Mouse (Mus musculus) CH12.LX (cell line): ENCODE data around the gene Cyp2f2. TPM values are rescaled to one million over a fixed set of nuclear protein-coding genes. Genes with fewer than 3 reads are reported as not detected.
A peak's percentile ranks its signal among the peaks of the same experiment; 100 is the strongest.

Source experiments
- DNase-seq: peaks from one replicate; pipeline ENCODE4 v3.0.0-alpha.2; 2013; ENCODE audit errors: extremely low read depth
- H3K27ac ChIP-seq: 2 replicates; pipeline ENCODE4 v1.5.1; 2012; ENCODE audit warnings: low read depth, mild to moderate bottlenecking, control low read depth, moderate library complexity; ENCODE audit not compliant: insufficient read depth
- H3K27me3 ChIP-seq: replicated peaks from 2 replicates; pipeline ENCODE3; 2012; ENCODE audit warnings: inconsistent platforms
- H3K36me3 ChIP-seq, 2 experiments: replicated peaks in 1 of 2; 2 replicates each; pipeline versions ENCODE3 to v1.6.1; 2012; ENCODE audit warnings: inconsistent platforms in 1 of 2, low read length in 1 of 2, mild to moderate bottlenecking in 1 of 2, mixed read lengths in 1 of 2, moderate library complexity in 1 of 2; ENCODE audit not compliant: control insufficient read depth in 1 of 2, insufficient read depth in 1 of 2
- H3K4me1 ChIP-seq, 2 experiments: 2 replicates each; pipeline ENCODE4 v1.6.1; 2012; ENCODE audit warnings: inconsistent platforms in 1 of 2, moderate library complexity in 1 of 2; ENCODE audit not compliant: insufficient read depth in 2 of 2, control insufficient read depth in 1 of 2
- H3K4me2 ChIP-seq: 2 replicates; pipeline ENCODE4 v1.6.1; 2012; ENCODE audit warnings: low read depth, mild to moderate bottlenecking, control low read depth; ENCODE audit not compliant: poor library complexity, insufficient read depth, severe bottlenecking
- H3K4me3 ChIP-seq, 3 experiments: fragments of 150-350 bp in 1 of 3; sonication (generic) in 1 of 3; replicated peaks in 1 of 3; 2 replicates each; pipeline versions ENCODE3 to v1.5.1; 2011 to 2012; ENCODE audit warnings: low read depth in 2 of 3, low read length in 2 of 3, mild to moderate bottlenecking in 2 of 3, moderate library complexity in 2 of 3, control low read depth in 1 of 3, improper control_type of control experiment in 1 of 3, inconsistent platforms in 1 of 3, mixed read lengths in 1 of 3; ENCODE audit not compliant: poor library complexity in 1 of 3
- H3K79me2 ChIP-seq: replicated peaks from 2 replicates; pipeline ENCODE4 v1.6.1; 2012; ENCODE audit warnings: mild to moderate bottlenecking, moderate library complexity; ENCODE audit not compliant: control insufficient read depth, poor library complexity, insufficient read depth, severe bottlenecking; ENCODE audit errors: extremely low read depth
- H3K9ac ChIP-seq: 2 replicates; pipeline ENCODE4 v1.6.1; 2012; ENCODE audit warnings: low read depth, mild to moderate bottlenecking, control low read depth, moderate library complexity; ENCODE audit not compliant: insufficient read depth
- H3K9me3 ChIP-seq: replicated peaks from 2 replicates; pipeline ENCODE3; 2012; ENCODE audit warnings: low read length, inconsistent platforms, mixed read lengths
- BHLHE40 ChIP-seq: IDR thresholded peaks from 2 replicates; pipeline ENCODE4 v1.6.1; 2011; ENCODE audit warnings: mild to moderate bottlenecking, low read depth, low read length, improper control_type of control experiment
- CHD1 ChIP-seq: IDR thresholded peaks from 2 replicates; pipeline ENCODE4 v1.6.1; 2012; ENCODE audit warnings: low read depth, low read length, improper control_type of control experiment, inconsistent platforms
- E2F4 ChIP-seq: IDR thresholded peaks from 2 replicates; pipeline ENCODE4 v1.6.1; 2011; ENCODE audit warnings: low read depth, low read length, improper control_type of control experiment; ENCODE audit not compliant: insufficient replicate concordance
- ELF1 ChIP-seq: IDR thresholded peaks from 2 replicates; pipeline ENCODE4 v1.6.1; 2014; ENCODE audit warnings: low read depth, mild to moderate bottlenecking, inconsistent platforms, low read length, improper control_type of control experiment
- ETS1 ChIP-seq: conservative IDR thresholded peaks from 2 replicates; pipeline ENCODE4 v1.6.1; 2012; ENCODE audit warnings: low read depth, mild to moderate bottlenecking, inconsistent platforms, low read length, improper control_type of control experiment, moderate library complexity
- IRF4 ChIP-seq: IDR thresholded peaks from 2 replicates; pipeline ENCODE4 v1.6.1; 2014; ENCODE audit warnings: low read depth, mild to moderate bottlenecking, inconsistent platforms, low read length, improper control_type of control experiment
- KAT2A ChIP-seq: IDR thresholded peaks from 2 replicates; pipeline ENCODE4 v1.6.1; 2012; ENCODE audit warnings: low read length, improper control_type of control experiment, inconsistent platforms; ENCODE audit not compliant: insufficient replicate concordance
- MAFK ChIP-seq: IDR thresholded peaks from 2 replicates; pipeline ENCODE4 v1.6.1; 2011; ENCODE audit warnings: low read length, improper control_type of control experiment; ENCODE audit not compliant: insufficient replicate concordance
- MEF2A ChIP-seq: IDR thresholded peaks from 2 replicates; pipeline ENCODE4 v1.6.1; 2014; ENCODE audit warnings: low read depth, mild to moderate bottlenecking, inconsistent platforms, low read length, improper control_type of control experiment, borderline replicate concordance
- MXI1 ChIP-seq: IDR thresholded peaks from 2 replicates; pipeline ENCODE4 v1.6.1; 2011; ENCODE audit warnings: mild to moderate bottlenecking, low read depth, low read length, improper control_type of control experiment
- NELFE ChIP-seq: IDR thresholded peaks from 2 replicates; pipeline ENCODE4 v1.6.1; 2011; ENCODE audit warnings: low read depth, low read length, improper control_type of control experiment
- POLR2A ChIP-seq: IDR thresholded peaks from 2 replicates; pipeline ENCODE4 v1.6.1; 2011; ENCODE audit warnings: low read depth, mild to moderate bottlenecking, improper control_type of control experiment, low read length
- POLR2AphosphoS2 ChIP-seq: IDR thresholded peaks from 2 replicates; pipeline ENCODE4 v1.6.1; 2011; ENCODE audit warnings: low read depth, low read length, improper control_type of control experiment
- RAD21 ChIP-seq: IDR thresholded peaks from 2 replicates; pipeline ENCODE4 v1.6.1; 2011; ENCODE audit warnings: low read depth, mild to moderate bottlenecking, low read length, improper control_type of control experiment, moderate library complexity
- SMC3 ChIP-seq: IDR thresholded peaks from 2 replicates; pipeline ENCODE4 v1.6.1; 2011; ENCODE audit warnings: low read depth, low read length, improper control_type of control experiment
- TCF12 ChIP-seq: IDR thresholded peaks from 2 replicates; pipeline ENCODE4 v1.6.1; 2014; ENCODE audit warnings: low read depth, mild to moderate bottlenecking, inconsistent platforms, low read length, improper control_type of control experiment
- UBTF ChIP-seq: IDR thresholded peaks from 2 replicates; pipeline ENCODE4 v1.6.1; 2012; ENCODE audit warnings: low read depth, mild to moderate bottlenecking, inconsistent platforms, low read length, improper control_type of control experiment, moderate library complexity
- ZKSCAN1 ChIP-seq: IDR thresholded peaks from 2 replicates; pipeline ENCODE4 v1.6.1; 2012; ENCODE audit warnings: low read depth, inconsistent platforms, low read length, improper control_type of control experiment, borderline replicate concordance
- ZMIZ1 ChIP-seq: IDR thresholded peaks from 2 replicates; pipeline ENCODE4 v1.6.1; 2012; ENCODE audit warnings: low read depth, mild to moderate bottlenecking, inconsistent platforms, low read length, improper control_type of control experiment
- ZNF384 ChIP-seq: IDR thresholded peaks from 2 replicates; pipeline ENCODE4 v1.6.1; 2012; ENCODE audit warnings: low read depth, low read length, improper control_type of control experiment, inconsistent platforms
- dilution Hi-C: fragments of 300-500 bp; cut with MboI; formaldehyde crosslinking; loops from 2 replicates; pipeline ENCODE4 v1.14.3; 2020; ENCODE audit warnings: low sequenced_read_pairs; ENCODE audit not compliant: extremely low pct_unique_long_range_greater_than_20kb, extremely low pct_ligation_motif_present
- in situ Hi-C: fragments of 300-500 bp; cut with MboI; formaldehyde crosslinking; loops from 3 replicates; pipeline ENCODE4 v1.14.3; 2019; ENCODE audit warnings: low sequenced_read_pairs, low pct_ligation_motif_present, low pct_unique_long_range_greater_than_20kb, mixed read lengths
- polyA plus RNA-seq: library from polyadenylated mRNA; unstranded; fragments of >175 nt; gene quantifications from 2 replicates; pipeline ENCODE4 v1.2.1, GENCODE M21; 2012; ENCODE audit warnings: low read depth; ENCODE audit not compliant: insufficient read length
- total RNA-seq, 2 experiments: library from RNA; depleted of rRNA; stranded (reverse); fragments of 300-350 nt in 1 of 2; fragments of >200 nt in 1 of 2; gene quantifications; 2 replicates each; pipeline ENCODE4 v1.2.3; 2012 to 2014

Gene Cyp2f2
- total and polyA plus RNA-seq, 3 experiments = not detected

- TF ChIP-seq ZNF384 (no peak), BHLHE40 (no peak), ETS1 (no peak), ELF1 (no peak), E2F4 (no peak), POLR2A (no peak), ZKSCAN1 (no peak), POLR2AphosphoS2 (no peak), KAT2A (no peak), UBTF (no peak), SMC3 (no peak), MEF2A (no peak), CHD1 (no peak), TCF12 (no peak), NELFE (no peak), MXI1 (no peak), ZMIZ1 (no peak), RAD21 (no peak)
- H3K4me1 ChIP-seq = peaks cover 22 to 59% of the 10 kb centered on the region in 2 experiments
- H3K9ac ChIP-seq = no peak overlapping the region
- no peak overlapping the region for H3K4me2 ChIP-seq
- DNase-seq = no peak
- H3K36me3 ChIP-seq = peaks cover 34 to 80% of the 10 kb centered on the region in 2 experiments
- peaks cover 20% of the 10 kb centered on the region for H3K79me2 ChIP-seq
- no peaks in the 10 kb centered on the region for H3K27me3 ChIP-seq
- H3K27ac ChIP-seq = no peak overlapping the region
- H3K9me3 ChIP-seq = no peaks in the 10 kb centered on the region
- in situ Hi-C loops (loop anchor here (5.0 kb wide), 1 partner anchor 129 kb away; no protein-coding TSS in a partner anchor), dilution Hi-C loops (no loop called here)
- no peak overlapping the region for H3K4me3 ChIP-seq
Measured at GRCm38 (mm10) chr7:27158171-27158570, 38.5 kb downstream of the Cyp2f2 start.

DNA sequence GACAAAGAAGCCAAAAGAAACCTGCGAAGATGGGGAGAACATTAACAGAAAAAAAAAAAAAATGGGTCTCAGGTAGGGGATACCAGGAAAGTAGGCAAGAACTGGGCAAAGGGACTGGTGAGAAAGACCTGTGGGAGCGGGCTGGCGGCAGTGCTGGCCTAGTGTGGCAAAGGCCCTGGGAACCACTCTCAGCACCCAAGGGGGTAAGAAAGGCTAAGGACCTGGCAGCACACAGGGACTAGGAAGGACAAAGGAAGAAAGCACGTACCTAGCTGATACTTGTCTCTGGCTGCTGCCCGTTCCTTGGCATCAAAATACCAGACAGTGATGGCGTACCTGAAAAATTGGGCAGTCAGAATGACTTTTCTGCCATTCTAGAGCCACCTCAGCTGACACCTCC lies 39.5 kb downstream of the Cyp2f2 start:
- H3K79me2 ChIP-seq = peaks cover 31% of the 10 kb centered on the region
- H3K9me3 ChIP-seq = no peaks in the 10 kb centered on the region
- H3K36me3 ChIP-seq = peaks cover 36 to 88% of the 10 kb centered on the region in 2 experiments
- no peak overlapping the region for H3K27ac ChIP-seq
- peaks cover 27 to 64% of the 10 kb centered on the region in 2 experiments for H3K4me1 ChIP-seq
- DNase-seq = no peak
- TF ChIP-seq NELFE (0 out of 2 replicates have a peak, but pooled peaks have one; percentile 5), IRF4 (no peak), MAFK (no peak)
- H3K4me2 ChIP-seq = no peak overlapping the region
- H3K4me3 ChIP-seq = no peak overlapping the region
- H3K27me3 ChIP-seq = no peaks in the 10 kb centered on the region
- in situ Hi-C loops (loop anchor here (5.0 kb wide), 1 partner anchor 128 kb away; no protein-coding TSS in a partner anchor), dilution Hi-C loops (no loop called here)
- no peak overlapping the region for H3K9ac ChIP-seq
